Mouse (Mus musculus) limb, embryonic 14.5 days (tissue): Measurements from ENCODE around the gene A1bg. TPM values are rescaled to one million over a fixed set of nuclear protein-coding genes. Genes with fewer than 3 reads are reported as not detected.

ENCODE experiments used
- ATAC-seq: fragments of 200-750 bp; cut with Nextera tagmentation; 2 replicates; pipeline ENCODE4 v1.8.0; 2017; ENCODE audit warnings: low read depth, moderate number of reproducible peaks, moderate TSS enrichment; ENCODE audit not compliant: low FRiP score
- DNase-seq: peaks from one replicate; pipeline ENCODE4 v3.0.0-alpha.2; 2015; ENCODE audit warnings: low spot score
- H3K27ac ChIP-seq: fragments of 300-500 bp; sonication (generic); replicated peaks from 2 replicates; pipeline ENCODE4 v1.5.1; 2014; ENCODE audit warnings: low read depth, mild to moderate bottlenecking, low read length, moderate library complexity, mixed read lengths
- H3K27me3 ChIP-seq: fragments of 300-500 bp; sonication (generic); 2 replicates; pipeline ENCODE4 v1.6.1; 2014; ENCODE audit warnings: low read length, mixed read lengths; ENCODE audit not compliant: control insufficient read depth, insufficient read depth
- H3K36me3 ChIP-seq: fragments of 300-500 bp; sonication (generic); 2 replicates; pipeline ENCODE4 v1.6.1; 2014; ENCODE audit warnings: mild to moderate bottlenecking, low read length, moderate library complexity, mixed read lengths; ENCODE audit not compliant: control insufficient read depth, insufficient read depth
- H3K4me1 ChIP-seq: fragments of 300-500 bp; sonication (generic); 2 replicates; pipeline ENCODE4 v1.6.1; 2014; ENCODE audit warnings: antibody characterized with exemption, low read length, mixed read lengths; ENCODE audit not compliant: control insufficient read depth, insufficient read depth
- H3K4me2 ChIP-seq: fragments of 300-500 bp; sonication (generic); replicated peaks from 2 replicates; pipeline ENCODE4 v1.6.1; 2014; ENCODE audit warnings: low read depth, mild to moderate bottlenecking, low read length, moderate library complexity; ENCODE audit not compliant: severe bottlenecking
- H3K4me3 ChIP-seq: fragments of 300-500 bp; sonication (generic); replicated peaks from 2 replicates; pipeline ENCODE4 v1.5.1; 2014; ENCODE audit warnings: low read length
- H3K9ac ChIP-seq: fragments of 300-500 bp; sonication (generic); 2 replicates; pipeline ENCODE4 v1.6.1; 2014; ENCODE audit warnings: mild to moderate bottlenecking, low read depth, low read length, moderate library complexity; ENCODE audit not compliant: severe bottlenecking
- H3K9me3 ChIP-seq: fragments of 300-500 bp; sonication (generic); 2 replicates; pipeline ENCODE4 v1.6.1; 2016; ENCODE audit warnings: low read length; ENCODE audit not compliant: control insufficient read depth
- POLR2A ChIP-seq: fragments of 200-500 bp; IDR thresholded peaks from 2 replicates; pipeline ENCODE4 v1.8.0; 2012; ENCODE audit warnings: inconsistent platforms, mild to moderate bottlenecking, moderate library complexity, borderline replicate concordance; ENCODE audit not compliant: insufficient read depth, insufficient read length; ENCODE audit errors: extremely low read depth
- WGBS: fragments of 180-500 bp; shearing (Covaris S2); extraction: QIAGEN DNeasy Blood & Tissue Kit; methylation state at CpG from one replicate; pipeline ENCODE4 v1.1.7; 2014; 5-methylcytosine and 5-hydroxymethylcytosine counted together
- polyA plus RNA-seq, 2 experiments: library from polyadenylated mRNA; depleted of rRNA in 1 of 2; stranded (reverse) in 1 of 2; unstranded in 1 of 2; fragments of >200 nt; fragmentation: Nextera tagmentation in 1 of 2; extraction: Ambion mirVana in 1 of 2; gene quantifications; 2 replicates each; pipeline versions ENCODE4 v1.2.1 to v1.2.3; 2012 to 2014

The A1bg gene
- polyA plus RNA-seq (2012; rRNA removed): not detected in 2 replicates
- not detected in 2 replicates for polyA plus RNA-seq (2014; fragmentation: Nextera tagmentation; extraction: Ambion mirVana)

GRCm38 (mm10) chr15:60922912-60923311 is at the start of gene A1bg:
TSS of gene A1bg (minus strand) at chr15:60923012.
- Histone ChIP-seq H3K27ac (no peak within 1 kb of the TSS), H3K4me2 (no peak within 1 kb of the TSS), H3K9ac (no peak within 1 kb of the TSS), H3K4me1 (no peaks in the 10 kb centered on the region), H3K27me3 (no peaks in the 10 kb centered on the region), H3K4me3 (no peak within 1 kb of the TSS), H3K36me3 (no peaks in the 10 kb centered on the region), H3K9me3 (no peaks in the 10 kb centered on the region)
- TF ChIP-seq POLR2A: no peak
- no peak for DNase-seq
- ATAC-seq: no peak

DNA sequence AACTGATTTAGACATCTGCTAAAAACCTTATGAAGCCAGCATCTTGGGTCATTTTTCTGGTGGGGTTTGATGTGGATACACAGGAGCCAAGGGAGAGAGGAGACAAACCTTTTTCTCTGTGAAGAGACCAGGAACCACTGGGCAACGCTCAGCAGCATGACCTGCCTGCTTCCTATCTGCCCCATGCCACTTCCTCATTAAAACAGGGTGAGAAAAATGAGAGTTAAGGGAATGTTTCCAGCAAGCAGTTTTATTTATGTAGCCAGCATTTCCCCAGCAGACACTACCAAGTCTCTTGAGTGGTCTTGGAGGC is 45.7 kb upstream of the A1bg start:
- no peak overlapping the region for H3K4me3 ChIP-seq
- no peaks in the 10 kb centered on the region for H3K27me3 ChIP-seq
- H3K9me3 ChIP-seq: no peaks in the 10 kb centered on the region
- H3K36me3 ChIP-seq: no peaks in the 10 kb centered on the region
- no peak for DNase-seq
- no peak for ATAC-seq
- H3K27ac ChIP-seq: no peak overlapping the region
- peaks cover 4% of the 10 kb centered on the region for H3K4me1 ChIP-seq
- no peak overlapping the region for H3K9ac ChIP-seq
- 58% methylated on average over 1 of the region's 1 CpGs for WGBS
- TF ChIP-seq POLR2A: no peak
- H3K4me2 ChIP-seq: no peak overlapping the region

- ATAC-seq (no peak), DNase-seq (no peak)
- no peaks in the 10 kb centered on the region for H3K9me3 ChIP-seq
- no peak for TF ChIP-seq POLR2A
- no peak overlapping the region for H3K4me3 ChIP-seq
- H3K4me1 ChIP-seq: peaks cover 4% of the 10 kb centered on the region
- no peak overlapping the region for H3K9ac ChIP-seq
- H3K27ac ChIP-seq: no peak overlapping the region
- no peaks in the 10 kb centered on the region for H3K36me3 ChIP-seq
- H3K27me3 ChIP-seq: no peaks in the 10 kb centered on the region
- WGBS: 39% methylated on average over 9 of the region's 9 CpGs
- no peak overlapping the region for H3K4me2 ChIP-seq
These were observed 45.2 kb upstream of the A1bg start for GRCm38 (mm10) chr15:60967841-60968548.

DNA sequence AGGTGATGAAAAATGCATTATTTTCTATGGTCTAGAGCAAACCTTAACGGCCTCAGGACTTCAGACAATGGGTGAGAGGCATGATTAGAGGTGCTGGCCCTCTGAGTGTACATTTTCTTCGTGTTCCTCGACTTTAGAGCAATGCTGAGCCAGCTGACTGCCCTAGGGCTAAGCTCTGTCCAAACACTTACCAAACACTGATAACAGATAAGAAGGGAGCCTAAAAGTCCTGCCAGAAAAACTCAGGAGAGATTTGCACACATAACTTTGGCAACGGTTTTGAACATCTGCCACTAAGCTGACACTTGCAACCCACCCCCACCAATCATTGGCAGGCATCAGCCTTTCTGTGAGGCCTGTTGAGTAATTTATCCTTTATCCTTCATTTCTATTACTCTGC is 2.9 kb upstream of the A1bg start:
- WGBS: 69% methylated on average over 4 of the region's 4 CpGs
- ATAC-seq (no peak), DNase-seq (no peak)
- Histone ChIP-seq H3K36me3 (no peaks in the 10 kb centered on the region), H3K9ac (no peak overlapping the region), H3K27me3 (no peaks in the 10 kb centered on the region), H3K27ac (no peak overlapping the region), H3K4me1 (no peaks in the 10 kb centered on the region), H3K9me3 (no peaks in the 10 kb centered on the region), H3K4me3 (no peak overlapping the region), H3K4me2 (no peak overlapping the region)
- TF ChIP-seq POLR2A: no peak

DNA sequence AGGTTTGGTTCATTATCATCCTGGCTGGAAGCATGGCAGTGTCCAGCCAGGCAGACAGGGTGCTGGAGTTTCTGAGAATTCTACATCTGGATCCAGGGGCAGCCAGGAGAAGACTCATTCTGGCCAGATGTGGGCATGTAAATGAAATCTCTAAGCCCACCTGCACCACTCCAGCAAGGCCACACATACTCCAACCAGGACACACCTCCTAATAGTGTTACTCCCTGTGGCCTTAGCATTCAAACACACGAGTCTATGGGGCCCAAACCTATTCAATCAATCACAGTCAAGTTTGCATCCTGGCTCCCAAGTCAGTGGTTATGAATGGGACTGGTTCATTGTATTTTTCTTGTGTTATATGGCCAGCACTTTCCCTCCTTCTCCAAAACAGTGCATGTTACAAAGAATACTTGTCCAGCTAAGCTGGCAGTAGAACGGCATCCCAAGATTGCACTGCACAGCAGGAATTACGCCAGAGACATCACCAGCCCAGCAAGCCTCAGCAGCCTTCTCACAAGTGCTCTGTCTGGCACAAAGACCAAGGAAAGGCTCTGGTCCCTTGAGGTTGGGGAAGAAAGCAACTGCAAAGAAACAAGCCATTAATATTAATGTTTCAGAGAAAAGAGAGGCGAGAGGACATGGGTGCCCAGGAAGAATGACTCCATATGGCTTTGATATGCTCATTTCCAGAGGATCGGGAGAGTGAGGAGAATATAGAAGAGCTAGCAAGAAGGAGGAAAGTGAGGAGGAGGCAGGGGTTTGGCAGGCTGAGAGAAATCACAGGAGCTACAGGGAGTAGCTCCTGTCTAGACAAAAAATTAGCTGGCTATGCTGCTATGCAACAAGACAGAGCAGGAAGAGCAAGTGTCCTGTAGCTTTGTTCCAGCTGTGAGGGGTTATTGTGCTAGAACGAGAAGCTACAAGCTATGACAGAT is 18.8 kb downstream of the A1bg start:
- Histone ChIP-seq H3K4me3 (no peak overlapping the region), H3K27me3 (no peaks in the 10 kb centered on the region), H3K27ac (no peak overlapping the region), H3K4me2 (no peak overlapping the region), H3K36me3 (no peaks in the 10 kb centered on the region), H3K9me3 (no peaks in the 10 kb centered on the region), H3K9ac (no peak overlapping the region), H3K4me1 (no peaks in the 10 kb centered on the region)
- no peak for ATAC-seq
- 60% methylated on average over 6 of the region's 6 CpGs for WGBS
- DNase-seq: no peak
- no peak for TF ChIP-seq POLR2A
